Mouse (Mus musculus): ENCODE results near the gene Gm12216.

DNA sequence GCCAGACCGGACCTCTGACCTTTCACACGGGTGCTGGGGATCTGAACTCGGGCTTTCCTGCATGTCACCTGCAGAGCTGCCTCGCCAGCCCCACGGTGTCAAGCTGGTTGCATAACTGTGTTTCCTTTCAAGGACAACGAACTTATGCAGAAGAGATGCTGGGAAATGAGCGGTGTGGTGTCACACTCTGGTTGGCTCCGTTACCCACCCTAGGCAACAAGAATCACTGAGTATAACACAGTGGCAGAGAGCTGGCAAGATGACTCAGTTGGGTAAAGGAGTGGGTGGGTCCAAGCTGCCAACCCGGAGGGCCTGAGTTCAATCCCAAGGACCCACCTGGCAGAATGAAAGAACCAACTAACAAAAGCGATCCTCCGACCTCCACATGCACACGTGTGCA, 17.5 kb downstream of the Gm12216 start:
- no peak for TF ChIP-seq CTCF (IDR thresholded peaks at IDR 0.05; ENCODE audit: borderline replicate concordance, insufficient read depth, low read depth, low read length)
- no peak for TF ChIP-seq POLR2A (IDR thresholded peaks at IDR 0.05; ENCODE audit: borderline replicate concordance, insufficient read depth, low read length)

Measured in cerebellum, adult 2 months (tissue).